Mouse (Mus musculus) spleen, adult 12 weeks (tissue): ENCODE results near the gene Cdkl3.

Source experiments
- DNase-seq: peaks from one replicate; pipeline ENCODE4 v3.0.0; 2022; ENCODE audit warnings: low spot score

The Cdkl3 gene

DNA sequence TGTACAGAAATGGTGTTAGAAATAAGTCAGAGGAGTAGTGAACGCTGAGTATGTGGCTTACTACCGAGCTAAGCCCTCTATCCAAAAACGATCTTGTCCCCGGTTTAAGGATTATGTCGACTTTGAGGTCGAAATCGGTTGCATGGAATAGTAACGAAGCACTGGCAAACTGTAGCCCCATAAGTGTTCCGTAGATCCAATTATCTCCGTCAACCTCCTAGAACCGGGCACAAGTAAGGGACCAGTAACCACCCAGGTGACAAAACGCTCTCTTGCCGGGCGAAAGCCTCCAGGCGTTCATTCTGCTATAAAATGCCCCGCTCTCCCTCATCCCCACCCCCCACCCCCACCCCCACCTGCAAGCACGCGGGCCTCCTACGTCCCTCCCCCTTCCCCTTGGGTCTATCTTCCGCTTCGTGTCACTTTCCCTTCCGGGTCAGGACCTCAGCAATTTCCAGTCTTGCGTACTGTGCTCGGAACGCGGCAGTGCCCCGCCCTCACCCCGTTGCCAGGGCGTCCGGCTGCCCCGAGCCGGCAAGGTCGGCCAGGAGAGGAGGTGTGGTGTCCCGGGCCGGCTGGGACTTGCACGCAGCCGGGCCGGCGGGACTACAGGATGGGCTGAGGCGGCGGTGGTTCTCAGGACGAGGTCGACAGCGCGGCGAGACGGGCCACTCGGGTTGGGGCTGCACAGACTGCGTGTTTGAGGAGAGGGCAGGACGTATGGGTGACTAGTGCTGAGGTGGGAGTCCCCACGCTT is at the start of gene Cdkl3:
TSS of gene Cdkl3 (plus strand) at position 450 of the 757 bp plus-strand sequence.
- peak; percentile 86 for DNase-seq

DNA sequence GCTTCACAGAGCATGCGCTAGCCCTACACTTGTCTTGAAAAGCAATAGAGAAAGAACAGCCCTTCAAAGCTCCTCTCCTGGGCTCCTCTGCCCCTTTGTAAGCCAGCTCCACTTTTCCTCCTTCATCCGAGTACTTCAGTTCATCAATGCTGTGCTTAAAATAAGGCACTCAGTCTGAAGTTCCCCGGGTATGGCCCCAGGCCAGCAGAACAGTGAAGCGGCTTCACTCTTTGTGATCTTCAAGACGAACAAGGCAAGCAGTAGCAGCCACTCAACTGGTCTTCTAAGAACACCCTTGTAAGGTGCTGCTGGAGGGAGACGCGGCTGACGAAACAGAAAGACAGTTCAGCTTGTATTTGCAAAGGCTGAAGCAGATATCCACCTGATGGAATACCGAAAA is 47.9 kb upstream of the Cdkl3 start:
- DNase-seq, result no peak

DNA sequence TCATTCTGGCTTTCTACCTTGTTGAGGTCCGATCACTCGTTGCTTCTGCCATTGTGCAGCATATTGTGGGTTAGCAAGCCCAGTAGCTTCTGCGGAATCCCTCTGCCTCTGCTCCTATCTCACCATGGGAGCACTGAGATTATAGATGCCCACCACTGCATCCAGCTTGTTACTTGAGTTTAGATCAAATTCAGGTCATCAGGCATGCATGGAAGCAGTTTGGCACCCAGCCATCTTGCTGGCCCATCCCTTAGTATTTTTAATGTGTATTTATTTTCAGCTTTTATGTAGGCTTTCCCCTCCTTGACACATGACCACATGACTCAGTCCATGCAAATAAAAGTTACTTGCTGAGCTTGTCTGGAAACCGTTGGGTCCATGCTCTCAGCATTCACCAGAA is 46.3 kb upstream of the Cdkl3 start:
- DNase-seq, result no peak

DNA sequence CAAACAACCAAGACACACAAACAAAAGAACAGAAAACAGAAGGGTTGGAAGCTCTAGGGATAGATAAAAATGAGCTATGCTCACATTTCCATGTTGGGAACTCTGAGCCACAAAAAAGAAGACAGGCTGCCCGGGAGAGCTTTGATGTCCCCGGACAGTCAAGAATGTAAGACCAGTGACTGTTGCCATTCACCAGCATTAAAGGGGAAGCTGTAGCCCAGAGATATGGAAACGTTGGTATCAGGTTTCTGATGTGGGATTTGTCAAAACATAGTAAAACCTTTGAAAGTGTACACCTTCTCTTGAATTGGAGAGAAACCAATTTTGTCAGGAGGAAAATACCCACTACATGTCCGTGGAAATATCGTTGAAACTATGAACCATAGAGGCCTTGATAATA is 44.5 kb upstream of the Cdkl3 start:
- DNase-seq, result no peak

DNA sequence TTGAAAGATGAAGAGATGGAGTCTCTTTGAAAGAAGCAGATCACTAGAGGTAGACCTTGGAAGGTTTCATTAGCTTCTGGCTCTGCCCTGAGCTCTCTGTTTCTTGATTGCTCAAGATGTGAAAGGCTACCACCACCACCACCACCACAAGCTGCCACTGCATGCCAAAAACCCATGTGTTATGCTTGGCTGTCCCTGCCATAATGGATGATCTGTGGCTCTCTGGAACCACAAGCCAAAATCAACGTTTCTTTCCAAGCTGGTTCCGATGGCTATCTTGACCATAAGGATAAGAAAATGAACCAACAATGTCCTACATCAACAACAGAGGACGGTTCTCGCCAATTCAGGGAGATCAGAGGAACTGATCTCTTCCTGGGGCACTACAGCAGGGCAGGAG is 44.0 kb upstream of the Cdkl3 start:
- DNase-seq, result no peak

DNA sequence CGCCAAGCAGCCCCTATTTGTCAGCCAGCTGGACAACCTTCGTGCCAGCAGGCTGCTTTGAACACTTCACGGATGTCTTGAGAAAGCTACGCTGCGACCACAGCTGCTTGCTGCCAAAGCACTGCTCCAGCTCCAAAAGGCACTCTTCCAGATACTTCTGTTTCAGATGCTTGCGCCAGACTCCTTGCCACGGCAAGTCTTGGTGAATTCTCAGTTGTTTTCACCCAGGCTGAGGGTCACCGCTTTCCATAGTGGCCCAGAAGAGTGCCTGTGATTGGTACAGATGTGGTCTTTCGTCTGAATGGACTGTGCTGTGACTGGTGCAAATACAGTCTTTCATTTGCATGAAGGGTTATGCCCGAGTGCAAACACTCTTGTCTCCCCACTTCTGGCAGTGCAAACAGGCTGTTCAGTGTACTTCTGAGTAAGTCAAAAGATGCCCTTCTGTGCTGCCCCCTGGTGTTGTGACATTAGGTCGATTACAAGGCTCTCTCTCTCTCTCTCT is 43.0 kb upstream of the Cdkl3 start:
- no peak for DNase-seq

DNA sequence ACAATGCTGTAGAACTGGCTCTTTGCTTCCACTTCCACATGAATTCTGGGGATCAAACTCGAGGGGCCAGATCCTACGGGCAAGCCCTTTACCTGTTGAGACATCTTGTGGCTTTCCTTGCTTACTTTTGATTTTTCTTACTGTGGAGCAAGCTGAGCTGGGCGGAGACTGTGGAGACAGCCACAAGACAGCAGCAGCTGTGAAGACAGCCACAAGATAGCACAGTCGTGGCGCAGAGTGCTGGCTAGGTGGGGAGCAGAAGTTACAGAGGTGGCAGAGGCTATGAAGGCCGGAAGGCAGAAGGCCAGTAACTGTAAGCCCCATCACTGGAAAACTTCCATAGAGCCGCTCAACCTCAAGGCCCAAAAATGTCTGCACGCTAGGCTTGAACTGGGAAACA is 42.3 kb upstream of the Cdkl3 start:
- DNase-seq, result no peak

DNA sequence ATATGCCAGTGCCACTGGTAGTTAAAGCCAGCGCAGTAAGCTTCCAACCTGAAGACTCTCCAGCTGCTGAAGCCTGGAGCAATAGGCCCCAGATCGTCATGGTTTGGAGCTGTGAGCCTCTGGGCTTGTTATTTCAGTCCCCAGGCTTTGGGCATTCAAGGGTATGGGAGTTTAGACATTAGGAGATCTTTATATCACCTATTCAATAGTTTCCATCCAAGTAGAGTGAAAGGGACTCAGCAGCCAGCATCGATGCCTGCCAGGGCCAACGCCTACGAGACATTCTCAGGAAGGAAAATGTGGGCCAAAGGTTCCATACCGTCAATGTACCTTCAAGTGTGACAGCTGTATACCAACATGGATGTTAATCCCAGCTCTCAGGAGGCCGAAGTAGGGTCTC is 41.7 kb upstream of the Cdkl3 start:
- no peak for DNase-seq

DNA sequence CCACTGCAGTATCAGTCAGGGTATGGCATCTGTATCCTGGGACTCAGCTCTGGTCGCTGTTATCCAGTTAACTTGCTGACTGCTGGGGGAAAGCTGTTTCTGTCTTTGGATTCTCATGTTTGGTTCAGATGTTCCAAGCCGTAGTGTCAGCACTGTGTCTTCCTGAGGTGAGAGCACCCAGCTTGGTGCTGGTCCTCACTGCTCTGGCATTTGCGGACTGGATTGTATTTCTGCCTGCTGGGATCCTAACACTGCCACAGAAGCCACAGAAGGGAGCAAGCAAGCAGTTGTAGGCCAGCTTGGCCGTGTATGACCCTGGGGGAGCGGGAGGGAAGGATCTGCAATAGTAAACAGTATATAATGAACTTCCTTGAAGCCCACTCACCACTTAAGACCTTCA is 37.4 kb upstream of the Cdkl3 start:
- no peak for DNase-seq

DNA sequence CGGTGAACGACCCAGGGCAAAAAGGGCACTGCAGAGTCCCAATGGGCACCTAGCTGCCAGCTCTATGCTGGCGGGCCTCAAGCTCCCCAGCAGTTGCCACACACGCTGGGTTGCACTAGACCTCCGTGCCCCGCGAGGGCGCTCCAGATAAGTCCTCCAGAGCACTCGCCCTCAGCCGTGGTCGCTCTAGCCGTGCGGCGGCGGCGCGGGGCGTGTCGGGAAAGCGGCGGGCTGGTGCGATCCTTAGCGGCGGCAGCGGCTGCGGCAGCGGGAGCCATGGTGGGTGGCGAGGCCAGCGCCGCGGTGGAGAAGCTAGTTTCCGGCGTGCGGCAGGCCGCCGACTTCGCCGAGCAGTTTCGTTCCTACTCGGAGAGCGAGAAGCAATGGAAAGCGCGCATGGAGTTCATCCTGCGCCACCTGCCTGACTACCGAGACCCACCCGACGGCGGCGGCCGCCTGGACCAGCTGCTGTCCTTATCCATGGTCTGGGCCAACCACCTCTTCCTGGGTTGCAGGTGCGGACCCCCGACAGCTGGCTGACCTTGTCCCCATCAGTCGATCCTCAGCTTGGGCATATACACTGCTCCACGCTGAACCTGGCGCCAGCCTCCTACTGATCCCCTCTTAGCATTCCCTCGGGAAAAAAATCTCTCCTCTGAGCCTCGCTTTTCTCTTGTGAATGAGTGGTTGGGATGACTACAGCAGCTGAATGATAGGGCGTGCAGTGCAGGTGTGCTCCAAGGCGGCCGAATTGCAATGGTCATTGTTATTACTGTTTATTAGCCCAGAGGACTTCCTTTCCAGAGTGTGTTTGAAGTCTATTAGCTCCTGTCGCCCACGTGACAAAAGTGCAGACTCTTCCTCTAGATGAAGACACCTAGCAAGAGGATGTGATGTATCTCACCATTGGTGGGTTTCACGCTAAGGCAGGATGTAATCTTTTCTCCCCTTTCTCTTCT is 36.3 kb upstream of the Cdkl3 start, which contains the start of gene Cdkn2aipnl:
TSS of gene Cdkn2aipnl (plus strand) at position 219 of the 959 bp plus-strand sequence.
- DNase-seq, result peak; percentile 98

DNA sequence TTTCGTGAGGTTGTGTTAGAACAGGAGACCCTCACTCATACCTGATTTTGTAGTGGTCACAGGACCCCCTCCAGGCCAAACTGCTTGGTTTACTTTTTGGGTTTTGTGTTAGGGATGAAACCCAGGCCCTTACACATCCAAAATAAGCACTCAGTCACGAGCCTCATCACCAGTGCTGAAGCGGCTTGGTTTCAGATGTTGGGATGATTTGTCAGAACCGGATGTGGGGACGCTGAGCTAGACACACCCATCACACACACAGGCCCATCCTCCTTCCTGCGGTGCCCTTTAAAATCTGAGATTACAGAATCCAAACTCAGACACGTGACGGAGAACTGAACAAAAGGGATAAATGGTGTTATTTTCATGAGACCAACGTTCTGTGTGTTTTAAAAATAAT is 35.1 kb upstream of the Cdkl3 start:
- no peak for DNase-seq

DNA sequence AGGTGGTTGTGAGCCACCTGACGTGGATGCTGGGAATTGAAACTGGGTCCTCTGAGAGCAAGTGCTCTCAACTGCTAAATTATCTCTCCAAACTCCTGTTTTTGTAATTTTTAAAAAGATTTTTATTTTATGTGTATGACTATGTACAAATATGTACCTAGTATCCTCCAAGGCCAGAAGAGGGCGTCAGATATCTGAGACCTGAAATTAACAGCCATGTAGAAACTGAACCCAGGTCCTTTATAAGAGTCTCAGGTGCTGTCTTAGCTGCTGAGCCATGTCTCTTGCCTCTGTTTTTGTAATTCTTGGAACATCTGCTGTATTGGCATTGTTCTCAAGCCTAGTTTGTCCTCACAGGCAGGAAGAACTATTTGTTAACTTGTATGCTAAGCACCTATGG is 34.5 kb upstream of the Cdkl3 start:
- DNase-seq, result no peak

DNA sequence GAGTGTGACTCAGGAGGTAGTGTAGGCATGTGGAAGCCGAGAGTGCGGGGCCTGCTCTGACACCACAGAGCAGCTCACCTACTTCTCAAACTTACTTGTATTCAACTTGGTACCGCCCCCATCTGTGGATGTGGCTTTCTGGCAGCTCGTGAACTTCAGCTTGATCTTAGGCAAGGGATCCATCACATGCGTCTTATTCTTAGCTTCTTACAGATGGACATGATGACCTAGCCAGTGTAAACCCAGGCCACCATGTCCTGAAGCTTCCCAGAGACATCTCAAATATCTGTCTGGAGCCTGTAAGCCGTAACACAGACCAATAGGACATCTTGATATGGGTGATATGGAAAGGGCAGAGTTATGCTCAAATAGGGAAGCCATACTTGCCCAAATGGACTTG is 32.4 kb upstream of the Cdkl3 start:
- no peak for DNase-seq

DNA sequence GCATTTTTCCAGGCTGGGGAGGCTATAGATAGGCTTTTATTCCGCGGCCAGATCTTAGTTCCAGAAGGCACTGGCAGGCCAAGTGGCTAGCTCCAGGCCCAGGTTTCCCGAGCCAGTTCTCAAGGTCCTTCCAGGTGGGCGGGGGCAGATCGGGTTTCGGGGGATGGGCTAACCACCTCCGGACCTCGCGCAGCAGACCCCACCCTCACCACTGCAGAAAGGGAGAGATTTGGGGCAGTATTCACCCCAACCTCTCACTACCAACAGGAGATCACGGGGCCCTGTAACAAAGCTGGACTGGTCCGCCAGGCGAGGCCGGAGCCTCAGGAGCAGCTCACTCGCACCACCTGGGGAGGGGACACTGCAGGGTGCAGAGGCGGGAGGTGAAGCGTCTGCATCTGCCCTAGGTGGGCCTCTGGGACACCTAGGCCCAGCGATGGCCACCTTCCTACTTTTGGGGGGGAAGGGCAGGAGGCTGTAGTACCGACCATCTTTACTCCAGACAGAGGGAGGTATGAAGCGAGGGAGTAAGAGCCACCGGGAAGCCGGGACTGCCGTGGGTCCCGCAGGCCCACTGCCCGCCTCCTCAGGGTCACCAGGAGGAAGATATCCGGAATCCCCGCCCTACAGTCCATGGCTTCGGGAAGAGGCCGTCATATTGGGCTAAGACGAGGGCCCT is 4.3 kb upstream of the Cdkl3 start:
- DNase-seq, result peak; percentile 58

DNA sequence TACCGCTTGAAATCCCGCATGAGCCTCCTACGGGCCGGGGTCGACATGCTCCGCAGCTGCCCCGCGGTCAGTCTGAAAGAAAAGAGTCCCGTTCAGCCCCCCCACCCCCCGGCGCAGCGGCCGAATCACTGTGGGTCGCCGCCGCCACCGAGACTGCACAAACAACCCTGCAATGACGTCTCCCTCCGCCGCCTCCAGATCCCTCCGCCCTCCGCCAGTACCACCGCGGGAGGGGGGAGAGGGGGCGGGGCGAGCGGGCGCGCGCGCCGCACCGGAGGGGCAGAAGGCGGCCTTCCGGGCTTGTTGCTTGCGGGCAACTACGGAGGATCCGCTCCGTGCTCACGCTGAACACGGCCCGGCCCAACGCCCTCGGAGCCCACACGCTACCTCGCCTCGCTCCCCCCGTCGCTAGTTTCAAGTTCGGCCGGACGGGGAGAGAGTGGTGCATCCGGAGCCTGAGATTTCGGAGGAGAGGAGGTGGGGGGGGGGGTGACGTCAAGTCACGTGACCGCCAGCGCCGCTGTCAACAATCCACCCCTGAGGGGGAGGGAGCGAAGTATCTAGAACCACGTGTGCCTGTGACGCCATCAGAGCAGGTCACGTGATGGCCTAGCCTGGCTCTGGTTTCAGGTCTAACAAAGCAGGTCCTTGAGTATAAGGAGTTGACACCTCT is 3.6 kb upstream of the Cdkl3 start, which contains the start of gene Ube2b:
TSS of gene Ube2b (minus strand) at position 473 of the 673 bp plus-strand sequence.
- peak; percentile 83 for DNase-seq

DNA sequence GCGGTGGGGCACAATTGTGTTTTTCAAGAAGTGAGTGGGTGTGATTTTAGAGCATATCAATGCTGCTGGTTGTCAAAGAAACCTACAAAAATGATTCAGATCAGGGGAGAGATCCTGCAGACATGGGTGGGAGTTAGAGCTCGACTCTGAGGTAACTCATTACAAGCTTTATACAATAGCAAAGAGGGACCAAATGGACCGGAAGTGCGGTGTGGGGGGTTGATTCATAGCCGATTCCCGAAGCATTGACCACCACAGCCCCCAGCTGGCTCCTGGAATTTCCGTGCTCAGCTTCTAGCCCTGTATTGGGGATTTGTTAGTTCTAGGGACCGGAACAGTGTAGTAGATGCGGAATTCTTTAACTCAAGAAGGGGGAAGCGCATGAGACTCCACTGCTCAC is 2.7 kb upstream of the Cdkl3 start:
- no peak for DNase-seq

DNA sequence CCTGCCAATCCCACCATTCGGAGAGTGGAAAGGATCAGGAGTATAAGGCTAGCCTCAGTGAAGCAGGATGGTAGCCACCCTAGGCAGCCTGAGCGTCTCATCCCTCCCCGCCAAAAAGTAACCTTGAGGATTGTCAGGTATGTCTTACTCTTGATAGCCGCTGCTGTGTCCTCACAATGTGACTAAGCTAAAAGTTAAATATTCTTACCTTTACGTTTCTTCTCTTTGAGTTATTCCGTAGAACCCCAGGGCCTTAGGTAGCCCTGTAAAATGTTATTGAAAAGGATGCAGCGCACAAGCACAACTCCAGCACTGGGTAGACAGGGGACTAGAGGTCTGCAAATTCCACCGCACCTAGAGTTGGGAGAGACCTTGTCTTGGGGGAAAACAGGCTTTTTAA is 2.2 kb upstream of the Cdkl3 start:
- no peak for DNase-seq

DNA sequence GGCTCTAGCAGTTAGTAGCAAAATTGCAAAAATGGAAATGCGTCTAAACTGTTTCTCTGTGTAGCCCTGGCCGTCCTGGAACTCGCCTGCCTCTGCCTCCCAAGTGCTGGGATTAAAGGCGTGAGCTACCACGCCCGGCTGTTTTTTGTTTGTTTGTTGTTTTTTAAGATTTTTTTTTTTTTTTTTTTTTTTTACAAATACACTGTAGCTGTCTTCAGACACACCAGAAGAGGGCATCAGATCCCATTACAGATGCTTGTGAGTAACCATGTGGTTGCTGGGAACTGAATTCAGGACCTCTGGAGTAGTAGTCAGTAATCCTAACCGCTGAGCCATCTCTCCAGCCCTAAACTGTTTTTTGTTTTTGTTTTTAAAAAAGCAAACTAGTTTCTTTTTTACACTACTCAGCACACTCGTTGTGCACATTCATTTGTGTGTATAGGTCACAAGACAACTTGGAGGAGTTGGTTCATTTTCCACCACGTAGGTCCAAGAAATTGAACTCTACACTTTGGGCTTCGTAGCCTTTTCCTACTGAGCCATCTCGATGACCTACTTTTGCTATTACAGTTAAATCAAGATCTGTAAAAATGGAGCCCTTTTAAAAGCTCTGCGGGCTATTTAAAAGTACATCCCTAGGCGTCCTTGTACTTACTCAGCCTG is 1.0 kb upstream of the Cdkl3 start:
- DNase-seq, result no peak

DNA sequence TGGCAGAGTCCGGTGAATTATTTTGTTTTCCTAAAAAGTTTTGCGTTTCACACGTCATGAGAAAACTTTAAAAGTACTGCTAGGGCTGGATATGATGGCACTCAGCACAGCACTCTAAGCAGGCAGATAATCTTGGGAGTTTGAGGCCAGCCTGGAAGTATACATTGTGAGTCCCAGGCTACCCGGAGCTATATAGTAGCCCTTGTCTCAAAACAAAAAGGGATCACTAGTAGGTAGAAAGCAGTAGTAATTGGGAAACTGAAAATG is 583 bp upstream of the Cdkl3 start:
- no peak for DNase-seq

DNA sequence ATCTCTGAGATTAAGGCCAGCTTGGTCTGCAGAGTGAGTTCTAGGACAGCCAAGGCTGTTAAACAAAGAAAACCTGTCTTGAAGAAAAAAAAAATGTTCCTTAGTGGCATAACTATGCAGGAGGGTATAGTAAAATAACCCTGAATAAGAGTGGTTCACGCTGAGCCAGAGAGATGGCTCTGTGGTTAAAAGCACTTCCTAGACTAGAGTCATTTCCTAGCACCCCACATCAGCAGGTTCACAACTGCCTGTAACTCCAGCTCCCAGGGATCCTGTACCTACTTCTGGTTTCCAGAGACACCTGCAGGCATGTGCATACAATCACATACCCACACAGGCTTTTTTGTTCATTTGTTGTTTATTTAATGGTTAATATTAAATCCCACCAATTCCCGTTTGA is 1.6 kb downstream of the Cdkl3 start:
- no peak for DNase-seq

DNA sequence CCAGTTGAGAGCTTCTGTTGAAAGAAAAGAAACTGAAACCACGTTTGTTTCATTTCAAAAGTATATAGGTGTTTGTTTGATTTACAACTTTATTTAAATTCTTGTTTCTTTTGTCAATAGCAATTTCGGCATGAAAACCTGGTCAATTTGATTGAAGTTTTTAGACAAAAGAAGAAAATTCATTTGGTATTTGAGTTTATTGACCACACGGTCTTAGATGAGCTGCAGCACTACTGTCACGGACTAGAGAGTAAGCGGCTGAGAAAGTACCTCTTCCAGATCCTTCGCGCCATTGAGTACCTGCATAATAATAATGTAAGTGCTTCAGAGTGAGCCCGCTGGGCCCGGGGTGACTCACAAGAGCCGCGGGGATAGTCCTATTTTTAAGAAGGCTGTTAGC is 7.0 kb downstream of the Cdkl3 start:
- no peak for DNase-seq

DNA sequence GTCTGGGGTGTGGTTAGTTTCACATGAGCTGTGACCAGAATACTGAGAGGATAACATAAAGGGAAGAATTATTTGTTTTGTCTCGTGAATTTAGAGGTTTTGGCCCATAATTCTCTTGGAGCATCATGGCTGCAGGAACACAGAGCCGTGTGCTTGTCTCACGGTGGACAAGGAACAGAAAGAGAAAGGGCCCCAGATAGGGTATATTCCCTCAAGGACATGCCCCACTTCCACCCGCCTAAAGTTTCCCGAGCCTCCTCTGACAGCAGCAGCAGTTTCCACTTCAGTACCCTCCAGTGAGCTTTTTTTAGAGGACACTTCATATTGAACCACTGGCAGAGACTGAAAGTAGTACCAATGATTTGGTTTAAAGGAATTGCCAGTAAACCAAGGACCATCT is 7.5 kb downstream of the Cdkl3 start:
- DNase-seq, result no peak
